Mouse (Mus musculus): ENCODE data around the gene Slc25a48. TPM values are rescaled to one million over a fixed set of nuclear protein-coding genes. Genes with fewer than 3 reads are reported as not detected.

Gene Slc25a48
- polyA plus RNA-seq, 1 experiment from 2014 or later = not detected

Other genes starting within 250 kb of the Slc25a48 start
- 36.5 and 39.9 TPM in 2 replicates for gene Neurog1, start 186.2 kb upstream of the Slc25a48 start, polyA plus RNA-seq (2016; fragmentation: Nextera tagmentation; extraction: Ambion mirVana)
- gene Cxcl14, start 141.8 kb upstream of the Slc25a48 start, polyA plus RNA-seq (2016; fragmentation: Nextera tagmentation; extraction: Ambion mirVana) = 38.1 and 42.3 TPM in 2 replicates
- not detected in 2 replicates for gene Gm3045, start 11.8 kb upstream of the Slc25a48 start, polyA plus RNA-seq (2016; fragmentation: Nextera tagmentation; extraction: Ambion mirVana)
- not detected in 2 replicates for gene Il9, start 43.9 kb downstream of the Slc25a48 start, polyA plus RNA-seq (2016; fragmentation: Nextera tagmentation; extraction: Ambion mirVana)
- 3.6 and 4.1 TPM in 2 replicates for gene Fbxl21, start 84.1 kb downstream of the Slc25a48 start, polyA plus RNA-seq (2016; fragmentation: Nextera tagmentation; extraction: Ambion mirVana)
- not detected in 2 replicates for gene Lect2, start 110.1 kb downstream of the Slc25a48 start, polyA plus RNA-seq (2016; fragmentation: Nextera tagmentation; extraction: Ambion mirVana)
- 38.8 and 39.9 TPM in 2 replicates for gene Tgfbi, start 171.2 kb downstream of the Slc25a48 start, polyA plus RNA-seq (2016; fragmentation: Nextera tagmentation; extraction: Ambion mirVana)

All from neural tube, embryonic 12.5 days (tissue).